In the genomic region with DNA sequence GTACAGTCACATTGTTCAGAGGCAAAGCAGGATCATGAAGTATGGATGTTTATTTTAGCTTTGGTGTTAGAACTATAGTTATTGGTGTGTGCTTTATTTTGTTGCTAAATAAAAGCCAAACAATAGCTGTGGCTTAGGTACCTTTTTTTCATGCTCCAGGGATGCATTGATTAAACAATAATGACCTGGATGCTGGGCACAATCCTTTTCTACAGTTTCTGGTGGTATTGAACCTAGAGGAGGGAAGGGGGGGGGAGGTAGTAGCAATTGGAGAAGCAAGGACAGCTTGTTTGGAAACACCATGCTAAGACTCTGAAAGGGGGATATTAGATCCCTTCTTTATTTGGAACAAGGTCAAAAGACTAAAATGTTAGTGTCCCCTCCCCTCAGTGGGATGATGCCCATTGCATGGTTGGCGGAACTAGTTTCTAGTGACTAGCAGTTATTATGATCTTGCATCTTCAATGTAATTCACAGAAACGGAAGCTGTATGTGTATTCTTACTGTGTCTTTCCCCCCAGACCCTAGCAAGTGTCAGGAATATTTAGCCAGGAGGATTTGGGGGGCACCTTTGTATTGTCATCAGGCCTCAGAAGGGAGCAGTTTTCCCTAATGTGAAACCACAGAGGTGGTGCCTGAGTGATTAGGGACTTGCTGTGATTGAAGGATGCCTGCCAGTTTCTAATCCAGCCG, we compare ENCODE assay signal across 8 mouse cellular contexts. TPM values are rescaled to one million over a fixed set of nuclear protein-coding genes. Genes with fewer than 3 reads are reported as not detected.
DNase-seq lines count a peak whose midpoint lies in the region; ATAC-seq lines count a peak whose summit lies in the region.
"Had no signal": no experiment of that assay in that cellular context is flagged by ENCODE, and none has a peak within 500 bp of the region (broad histone marks: within the 10 kb centered on the region; RNA-seq: fewer than 3 reads in every experiment).

No protein-coding gene starts in this region.

- ATAC-seq in lung, embryonic 15.5 days (ENCODE audit: borderline replicate concordance, extremely low read depth, low FRiP score, low TSS enrichment), result no peak
- no peak for ATAC-seq in forebrain, embryonic 15.5 days (replicated peaks)

- no peak overlapping the region for H3K27ac ChIP-seq in lung, embryonic 15.5 days
- peak overlapping the region; percentile 97 for H3K27ac ChIP-seq in forebrain, embryonic 15.5 days (replicated peaks)
- H3K27ac ChIP-seq in midbrain, embryonic 10.5 days (replicated peaks), result peak overlapping the region; percentile 99

- no peak overlapping the region for H3K9ac ChIP-seq in lung, embryonic 15.5 days
- H3K9ac ChIP-seq in forebrain, embryonic 15.5 days (replicated peaks), result peak overlapping the region; percentile 65

- 61% methylated on average over 3 of the region's 3 CpGs for WGBS in lung, embryonic 15.5 days
- WGBS in forebrain, embryonic 15.5 days, result 24% methylated on average over 3 of the region's 3 CpGs
- WGBS in midbrain, embryonic 10.5 days, result 11% methylated on average over 3 of the region's 3 CpGs

- DNase-seq in lung, postnatal 25 days (ENCODE audit: low spot score), result no peak
- peak; percentile 26 for DNase-seq in midbrain, embryonic 10.5 days (ENCODE audit: low spot score)
- DNase-seq in thymus, postnatal 14 days, result no peak
- no peak for DNase-seq in right cerebral cortex, postnatal 14 days
- no peak for DNase-seq in spleen, postnatal 14 days (ENCODE audit: low spot score in 2 of 2)
- DNase-seq: thymus, adult 18-20 months had no signal

- H3K4me1 ChIP-seq in lung, embryonic 15.5 days, result peaks cover 19% of the 10 kb centered on the region
- H3K4me1 ChIP-seq in forebrain, embryonic 15.5 days, result peaks cover 34% of the 10 kb centered on the region
- peaks cover 54% of the 10 kb centered on the region for H3K4me1 ChIP-seq in midbrain, embryonic 10.5 days

- no peaks in the 10 kb centered on the region for H3K27me3 ChIP-seq in lung, embryonic 15.5 days
- no peaks in the 10 kb centered on the region for H3K27me3 ChIP-seq in forebrain, embryonic 15.5 days
- no peaks in the 10 kb centered on the region for H3K27me3 ChIP-seq in midbrain, embryonic 10.5 days (ENCODE audit: low read depth, poor library complexity, severe bottlenecking)

- no peak overlapping the region for H3K4me2 ChIP-seq in lung, embryonic 15.5 days
- H3K4me2 ChIP-seq in forebrain, embryonic 15.5 days (replicated peaks), result peak overlapping the region; percentile 89

- peak overlapping the region; percentile 55; the same call in 1 of the 2 replicates for H3K4me3 ChIP-seq in lung, embryonic 15.5 days
- peak overlapping the region; percentile 53 for H3K4me3 ChIP-seq in forebrain, embryonic 15.5 days
- H3K4me3 ChIP-seq in midbrain, embryonic 10.5 days, result peak overlapping the region; percentile 85

- H3K36me3 ChIP-seq in lung, embryonic 15.5 days, result no peaks in the 10 kb centered on the region
- no peaks in the 10 kb centered on the region for H3K36me3 ChIP-seq in forebrain, embryonic 15.5 days
- H3K36me3 ChIP-seq in midbrain, embryonic 10.5 days, result peaks cover 14% of the 10 kb centered on the region

- H3K9me3 ChIP-seq in lung, embryonic 15.5 days, result no peaks in the 10 kb centered on the region
- no peaks in the 10 kb centered on the region for H3K9me3 ChIP-seq in forebrain, embryonic 15.5 days
- no peaks in the 10 kb centered on the region for H3K9me3 ChIP-seq in midbrain, embryonic 10.5 days (replicated peaks)

RNA-seq across cellular contexts. Expression of a gene that starts 1.0 kb away (rescaled TPM):
- 1.8 and 1.9 TPM in 2 replicates for polyA plus RNA-seq in lung, embryonic 15.5 days (2015; fragmentation: Nextera tagmentation; extraction: Ambion mirVana)
- 16.1 and 17.1 TPM in 2 replicates for polyA plus RNA-seq in forebrain, embryonic 15.5 days (2015; fragmentation: Nextera tagmentation; extraction: Ambion mirVana)
- polyA plus RNA-seq in midbrain, embryonic 10.5 days (2016; fragmentation: Nextera tagmentation; extraction: Ambion mirVana), result 18.2 and 23.4 TPM in 2 replicates
